Mouse (Mus musculus) right cerebral cortex, postnatal 14 days (tissue): ENCODE measurements at regions not wholly inside any gene's neighbourhood (a gene's known extent, or its start where the extent isn't known, plus 50 kb on each side); places are given as distances from the start of the nearest gene placed in this dataset.

Source experiments
- DNase-seq: peaks from one replicate; pipeline ENCODE4 v3.0.0; 2022

GRCm38 (mm10) chr2:84549626-84550025 lies 73.1 kb upstream of the Tfpi start:
- no peak for DNase-seq

GRCm38 (mm10) chr2:84548625-84549024 lies 72.0 kb upstream of the Tfpi start:
- peak; percentile 19 for DNase-seq

DNA sequence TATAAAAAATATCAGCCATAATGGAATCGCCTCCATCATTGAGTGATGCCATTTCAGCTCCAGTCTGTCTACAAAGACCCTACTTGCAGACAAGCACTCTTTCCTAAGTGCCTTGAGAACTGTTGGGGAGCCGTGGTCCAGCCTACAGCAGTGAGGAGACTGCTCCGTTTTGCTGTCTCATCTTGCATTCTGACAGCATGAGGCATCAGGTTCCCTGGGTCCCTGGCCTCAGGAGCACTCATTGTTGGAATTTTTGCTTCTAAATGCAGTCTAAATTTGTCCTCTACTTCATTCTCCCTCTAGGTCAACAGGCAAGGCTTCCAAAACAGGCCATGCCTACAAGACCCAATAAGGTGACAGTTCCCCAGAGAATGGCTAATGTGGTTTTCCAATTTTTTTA lies 69.1 kb upstream of the Tfpi start:
- no peak for DNase-seq

GRCm38 (mm10) chr2:84544739-84545138 lies 68.2 kb upstream of the Tfpi start:
- no peak for DNase-seq

GRCm38 (mm10) chr2:84544146-84544545 lies 67.6 kb upstream of the Tfpi start:
- DNase-seq, result no peak

- DNase-seq, result no peak
Observed at GRCm38 (mm10) chr2:84541440-84541839, 64.9 kb upstream of the Tfpi start.

DNA sequence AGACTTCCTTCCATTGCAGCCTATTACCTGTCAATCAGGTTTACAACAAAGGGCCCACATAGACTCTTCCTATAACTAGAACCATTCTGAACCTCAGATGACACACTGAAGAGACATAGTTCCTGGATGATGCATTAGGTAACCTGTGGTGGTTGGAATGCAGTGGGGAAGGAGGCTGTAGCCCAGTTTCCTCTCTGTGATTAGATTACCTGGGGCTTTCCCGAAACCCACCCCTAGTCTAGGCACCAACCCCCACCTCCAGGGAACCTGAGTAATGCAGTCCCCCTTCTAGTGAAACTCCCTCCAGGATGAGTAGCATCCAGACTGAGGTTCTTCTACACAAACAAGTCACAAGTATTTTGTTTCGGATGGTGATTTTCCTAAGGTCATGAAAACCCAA lies 62.5 kb upstream of the Tfpi start:
- DNase-seq, result no peak

DNA sequence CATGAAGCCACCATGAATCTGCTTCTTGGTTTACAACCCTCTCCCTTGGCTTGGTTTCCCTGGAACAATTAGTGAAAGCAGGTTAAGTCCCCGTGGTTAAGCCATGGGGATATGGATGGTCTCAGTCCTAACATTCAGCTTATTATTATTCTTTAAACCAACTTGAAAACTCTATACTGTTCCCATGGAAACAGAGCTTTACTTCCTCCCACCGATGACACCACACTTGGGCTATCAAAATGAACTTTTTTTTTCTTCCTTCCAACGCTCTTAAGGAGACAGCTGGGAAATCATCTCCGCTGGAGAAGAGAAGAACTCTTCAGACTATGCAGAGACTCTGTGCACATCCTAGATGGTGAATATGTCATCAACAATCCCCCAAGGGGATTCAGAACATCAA lies 61.4 kb upstream of the Tfpi start:
- no peak for DNase-seq

- DNase-seq, result no peak
Observed at GRCm38 (mm10) chr2:84531215-84531614, 54.6 kb upstream of the Tfpi start.

- no peak for DNase-seq
Observed at GRCm38 (mm10) chr2:84528847-84529775, 52.5 kb upstream of the Tfpi start.
